Mouse (Mus musculus): ENCODE measurements around the gene Exoc3l4. TPM values are rescaled to one million over a fixed set of nuclear protein-coding genes. Genes with fewer than 3 reads are reported as not detected.

Gene Exoc3l4
- polyA plus RNA-seq, 1 experiment from 2014 or later, result 5.7 TPM

DNA sequence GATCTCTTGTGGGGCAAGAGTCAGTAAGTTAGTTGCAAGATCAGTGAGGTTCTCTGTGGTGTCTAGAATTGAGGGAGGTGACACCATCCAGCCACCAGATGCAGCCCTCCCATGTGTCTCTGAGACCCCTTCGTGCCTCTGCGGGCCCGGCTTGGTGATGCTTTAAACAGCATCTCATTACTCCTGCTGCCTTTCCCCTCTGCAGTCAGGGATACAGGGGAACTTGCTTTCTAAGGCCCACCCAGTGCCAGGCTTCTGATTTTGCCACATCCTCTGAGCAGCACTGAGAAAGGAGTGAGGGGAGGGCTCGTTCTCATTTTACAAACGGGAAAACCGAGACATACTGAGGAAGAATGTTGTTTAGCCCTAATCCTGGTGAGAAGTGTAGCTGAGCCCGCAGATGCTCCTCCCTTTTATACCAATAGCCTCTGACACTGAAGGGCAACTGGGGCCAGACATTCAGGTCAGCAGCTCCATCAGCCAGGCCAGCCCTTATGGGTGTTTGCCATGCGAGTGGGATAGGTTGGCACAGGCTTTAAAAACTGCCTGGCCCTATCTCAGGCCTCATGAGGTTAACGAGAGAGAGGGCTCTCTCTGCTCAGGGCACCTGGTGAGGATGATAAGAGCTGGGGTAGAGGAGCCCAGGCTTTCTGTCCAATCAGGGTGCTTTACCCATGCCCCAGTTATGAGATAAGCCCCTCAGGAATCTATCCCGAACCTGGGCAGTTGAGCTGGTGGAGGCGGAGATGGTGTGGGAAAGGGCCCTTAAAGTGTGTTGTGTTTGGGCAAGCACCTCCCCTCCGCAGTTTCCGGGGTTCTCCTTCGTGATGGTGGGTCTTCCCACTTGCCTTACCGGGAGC, 26.4 kb downstream of the Exoc3l4 start:
- H3K4me2 ChIP-seq (replicated peaks; ENCODE audit: low read depth, low read length), result peak overlapping the region; percentile 65
- H3K9me3 ChIP-seq (ENCODE audit: control insufficient read depth, low read depth, low read length), result no peaks in the 10 kb centered on the region
- WGBS, result 27% methylated on average over 15 of the region's 15 CpGs
- H3K4me1 ChIP-seq (ENCODE audit: control insufficient read depth, insufficient read depth, low read length), result peaks cover 14% of the 10 kb centered on the region; the same call in 1 of the 2 replicates
- H3K27ac ChIP-seq (ENCODE audit: low read length), result no peak overlapping the region
- H3K9ac ChIP-seq (replicated peaks; ENCODE audit: low read depth, low read length), result no peak overlapping the region
- H3K4me3 ChIP-seq (ENCODE audit: low read depth, low read length), result peak overlapping the region; percentile 27
- ATAC-seq (ENCODE audit: insufficient number of reproducible peaks, insufficient read depth, low FRiP score, low read depth), result peak; percentile 81; the same call in 1 of the 2 replicates
- H3K27me3 ChIP-seq (ENCODE audit: control insufficient read depth, insufficient read depth, low read length), result peaks cover 70% of the 10 kb centered on the region
- H3K36me3 ChIP-seq (ENCODE audit: control insufficient read depth, insufficient read depth, low read length), result no peaks in the 10 kb centered on the region

DNA sequence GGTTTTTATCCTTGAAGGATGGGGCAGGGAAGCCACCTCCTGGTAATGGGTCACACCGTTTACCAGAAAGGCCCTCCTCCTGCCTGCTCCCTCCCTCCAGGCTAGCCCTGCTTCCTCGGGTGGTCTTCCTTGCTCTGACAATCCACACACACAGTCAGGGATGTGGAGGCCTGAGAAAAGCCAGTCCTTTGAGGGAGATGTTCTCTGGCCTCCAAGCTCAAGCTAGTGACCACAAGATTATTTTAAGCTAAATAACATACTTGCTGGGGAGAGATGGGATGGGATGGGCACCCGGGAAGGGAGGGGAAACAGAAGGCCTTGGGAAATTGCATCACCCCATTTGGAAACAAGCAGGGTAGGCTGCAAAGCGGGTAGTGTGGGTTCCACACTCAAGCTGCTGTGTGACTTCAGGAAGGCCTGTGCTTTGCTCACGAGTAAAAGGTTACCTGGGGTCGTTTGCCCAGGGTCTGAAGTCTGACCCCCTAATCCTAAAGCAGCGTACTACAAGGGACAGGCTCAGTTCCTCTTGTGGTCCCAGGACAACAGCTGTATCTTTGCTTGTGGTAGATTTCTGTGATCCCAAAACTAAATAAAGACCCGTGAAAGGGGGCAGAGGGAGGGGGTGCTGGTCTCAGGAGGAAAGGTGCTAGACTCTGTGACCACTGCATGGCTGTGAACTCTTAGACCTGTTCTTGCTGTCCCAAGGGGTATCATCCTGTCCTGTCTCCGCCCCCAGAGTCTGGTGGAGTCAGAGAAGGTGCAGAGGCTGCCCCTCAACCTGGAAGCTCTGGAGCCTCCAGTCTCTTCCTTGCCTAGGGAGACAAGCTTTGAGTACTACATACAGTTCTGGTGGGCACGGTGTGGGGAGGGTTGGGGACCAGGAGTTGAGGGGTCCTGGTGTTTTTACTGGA, 27.4 kb downstream of the Exoc3l4 start:
- peaks cover 78% of the 10 kb centered on the region for H3K27me3 ChIP-seq (ENCODE audit: control insufficient read depth, insufficient read depth, low read length)
- H3K9me3 ChIP-seq (ENCODE audit: control insufficient read depth, low read depth, low read length), result no peaks in the 10 kb centered on the region
- H3K4me2 ChIP-seq (replicated peaks; ENCODE audit: low read depth, low read length), result no peak overlapping the region
- peaks cover 22% of the 10 kb centered on the region; the same call in 1 of the 2 replicates for H3K4me1 ChIP-seq (ENCODE audit: control insufficient read depth, insufficient read depth, low read length)
- H3K27ac ChIP-seq (ENCODE audit: low read length), result no peak overlapping the region
- no peak overlapping the region for H3K9ac ChIP-seq (replicated peaks; ENCODE audit: low read depth, low read length)
- no peak overlapping the region for H3K4me3 ChIP-seq (ENCODE audit: low read depth, low read length)
- no peak for ATAC-seq (ENCODE audit: insufficient number of reproducible peaks, insufficient read depth, low FRiP score, low read depth)
- H3K36me3 ChIP-seq (ENCODE audit: control insufficient read depth, insufficient read depth, low read length), result no peaks in the 10 kb centered on the region
- WGBS, result 43% methylated on average over 10 of the region's 10 CpGs

DNA sequence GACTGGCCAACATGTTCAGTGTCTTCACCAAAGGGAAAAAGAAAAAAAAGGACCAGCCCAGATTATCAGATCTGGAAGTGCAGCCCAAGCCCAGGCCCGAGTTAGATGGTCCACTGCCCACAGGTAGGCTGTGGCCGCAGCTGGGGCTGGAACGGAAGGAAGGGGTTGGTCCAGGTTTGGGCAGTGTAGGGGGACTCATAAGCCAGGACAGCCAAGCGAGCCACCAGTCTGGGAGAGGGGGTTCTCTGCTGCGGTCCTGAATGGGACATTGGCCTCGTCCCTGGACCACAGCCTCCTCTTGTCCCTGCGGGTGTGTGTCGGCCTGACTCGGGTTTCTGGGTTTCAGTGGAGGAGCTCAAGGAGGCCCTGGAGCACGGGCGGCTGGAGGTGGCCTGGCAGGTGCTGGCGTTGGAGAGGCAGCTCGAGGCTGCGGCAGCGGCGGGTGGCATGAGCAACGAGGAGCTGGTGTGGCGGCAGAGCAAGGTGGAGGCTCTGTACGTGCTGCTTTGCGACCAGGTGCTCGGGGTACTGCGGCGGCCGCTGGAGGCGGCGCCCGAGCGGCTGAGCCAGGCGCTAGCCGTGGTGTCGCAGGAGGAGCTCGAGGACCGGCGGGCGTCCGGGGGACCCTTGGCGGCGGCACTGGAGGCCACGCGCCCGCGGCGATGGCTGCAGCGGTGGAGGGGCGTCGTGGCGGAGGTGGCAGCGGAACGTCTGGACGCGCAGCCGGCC, 28.5 kb downstream of the Exoc3l4 start:
- Histone ChIP-seq H3K4me1 (ENCODE audit: control insufficient read depth, insufficient read depth, low read length) (peaks cover 28% of the 10 kb centered on the region; the same call in 1 of the 2 replicates), H3K9me3 (ENCODE audit: control insufficient read depth, low read depth, low read length) (no peaks in the 10 kb centered on the region), H3K27me3 (ENCODE audit: control insufficient read depth, insufficient read depth, low read length) (peaks cover 78% of the 10 kb centered on the region), H3K27ac (ENCODE audit: low read length) (no peak overlapping the region), H3K36me3 (ENCODE audit: control insufficient read depth, insufficient read depth, low read length) (no peaks in the 10 kb centered on the region), H3K9ac (replicated peaks; ENCODE audit: low read depth, low read length) (no peak overlapping the region), H3K4me3 (ENCODE audit: low read depth, low read length) (peak overlapping the region; percentile 20), H3K4me2 (replicated peaks; ENCODE audit: low read depth, low read length) (peak overlapping the region; percentile 38)
- 8% methylated on average over 51 of the region's 52 CpGs for WGBS
- ATAC-seq (ENCODE audit: insufficient number of reproducible peaks, insufficient read depth, low FRiP score, low read depth), result no peak

DNA sequence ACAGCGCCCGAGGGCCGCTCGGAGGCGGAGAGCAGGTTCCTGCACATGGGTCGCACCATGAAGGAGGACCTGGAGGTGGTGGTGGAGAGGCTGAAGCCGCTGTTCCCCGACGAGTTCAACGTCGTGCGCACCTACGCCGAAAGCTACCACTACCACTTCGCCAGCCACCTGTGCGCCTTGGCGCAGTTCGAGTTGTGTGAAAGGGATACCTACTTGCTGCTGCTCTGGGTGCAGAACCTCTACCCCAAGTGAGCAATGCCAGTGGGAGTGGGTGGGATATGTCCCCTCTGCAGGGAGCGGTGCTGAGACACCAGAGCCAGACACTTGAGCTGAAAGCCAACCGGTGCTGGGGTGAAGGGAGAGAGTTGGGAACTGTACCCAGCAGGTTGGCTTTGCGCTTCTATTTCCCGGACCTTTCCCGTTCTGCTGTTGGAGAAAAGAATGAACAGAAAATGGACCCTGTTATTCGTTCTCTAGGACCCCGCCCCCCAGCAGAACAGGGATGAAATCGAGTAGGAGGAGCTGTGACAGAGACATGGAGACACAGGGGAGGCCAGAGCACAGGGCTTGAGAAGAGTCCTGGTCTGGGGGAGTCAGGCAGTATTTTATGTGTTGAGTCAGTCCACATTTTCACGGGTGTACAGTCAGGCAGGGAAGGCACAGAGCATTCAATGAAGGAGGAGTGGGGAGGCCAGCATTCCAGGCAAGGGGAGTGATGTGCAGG, 29.2 kb downstream of the Exoc3l4 start:
- Histone ChIP-seq H3K4me1 (ENCODE audit: control insufficient read depth, insufficient read depth, low read length) (peaks cover 28% of the 10 kb centered on the region; the same call in 1 of the 2 replicates), H3K9ac (replicated peaks; ENCODE audit: low read depth, low read length) (no peak overlapping the region)
- no peak for ATAC-seq (ENCODE audit: insufficient number of reproducible peaks, insufficient read depth, low FRiP score, low read depth)

DNA sequence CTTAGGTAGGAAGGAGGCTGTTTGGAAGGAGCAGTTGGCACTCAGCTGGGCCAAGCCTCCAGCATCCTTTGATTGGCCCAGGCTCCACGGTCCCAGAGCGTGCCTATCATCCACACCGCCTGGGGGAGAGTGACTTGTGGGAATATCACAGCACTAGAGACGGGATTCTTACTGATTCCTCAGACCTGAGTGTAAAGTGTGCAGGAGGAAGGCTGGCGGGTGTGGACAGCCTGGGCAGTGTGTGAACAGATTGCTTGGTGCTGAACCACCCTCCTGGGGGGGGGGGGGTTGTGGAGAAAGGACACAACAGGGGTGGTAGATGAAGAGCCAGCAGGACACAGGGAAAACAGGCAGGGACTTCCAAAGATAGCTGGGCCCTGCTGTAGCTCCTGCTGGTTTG, 29.9 kb downstream of the Exoc3l4 start:
- H3K27ac ChIP-seq (ENCODE audit: low read length), result no peak overlapping the region
- no peak overlapping the region for H3K4me2 ChIP-seq (replicated peaks; ENCODE audit: low read depth, low read length)
- no peak for ATAC-seq (ENCODE audit: insufficient number of reproducible peaks, insufficient read depth, low FRiP score, low read depth)
- H3K9ac ChIP-seq (replicated peaks; ENCODE audit: low read depth, low read length), result no peak overlapping the region
- no peaks in the 10 kb centered on the region for H3K9me3 ChIP-seq (ENCODE audit: control insufficient read depth, low read depth, low read length)
- H3K27me3 ChIP-seq (ENCODE audit: control insufficient read depth, insufficient read depth, low read length), result peaks cover 74% of the 10 kb centered on the region
- no peaks in the 10 kb centered on the region for H3K36me3 ChIP-seq (ENCODE audit: control insufficient read depth, insufficient read depth, low read length)
- WGBS, result 47% methylated on average over 5 of the region's 5 CpGs
- H3K4me1 ChIP-seq (ENCODE audit: control insufficient read depth, insufficient read depth, low read length), result peaks cover 28% of the 10 kb centered on the region; the same call in 1 of the 2 replicates
- no peak overlapping the region for H3K4me3 ChIP-seq (ENCODE audit: low read depth, low read length)

More for the DNA sequence above, 29.2 kb downstream of the Exoc3l4 start:
- peak overlapping the region; percentile 38 for H3K4me2 ChIP-seq (replicated peaks; ENCODE audit: low read depth, low read length)
- no peaks in the 10 kb centered on the region for H3K36me3 ChIP-seq (ENCODE audit: control insufficient read depth, insufficient read depth, low read length)
- peaks cover 75% of the 10 kb centered on the region for H3K27me3 ChIP-seq (ENCODE audit: control insufficient read depth, insufficient read depth, low read length)
- H3K27ac ChIP-seq (ENCODE audit: low read length), result no peak overlapping the region
- no peaks in the 10 kb centered on the region for H3K9me3 ChIP-seq (ENCODE audit: control insufficient read depth, low read depth, low read length)
- peak overlapping the region; percentile 20 for H3K4me3 ChIP-seq (ENCODE audit: low read depth, low read length)
- WGBS, result 13% methylated on average over 27 of the region's 27 CpGs

DNA sequence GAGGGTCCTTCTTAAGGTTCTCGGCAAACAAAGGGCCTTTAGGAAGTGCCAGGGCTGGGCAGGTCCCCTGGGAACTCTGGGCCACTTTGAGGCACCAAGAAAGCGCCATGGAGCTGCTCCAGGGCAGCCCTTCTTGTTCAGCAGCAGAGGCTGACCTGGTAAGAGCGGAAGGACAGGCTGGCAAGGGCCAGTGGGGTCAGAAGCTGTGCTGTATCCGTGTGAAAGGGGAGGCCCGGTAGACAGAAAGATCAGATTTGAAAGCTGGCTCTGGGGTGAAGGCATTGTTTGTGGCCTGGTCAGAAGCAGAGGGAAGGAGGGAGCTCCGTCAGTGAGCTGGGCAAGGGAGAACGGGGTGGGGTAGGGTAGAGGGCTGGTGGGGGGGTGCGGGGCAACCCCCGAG, 30.5 kb downstream of the Exoc3l4 start:
- 30% methylated on average over 9 of the region's 9 CpGs for WGBS
- no peak overlapping the region for H3K4me2 ChIP-seq (replicated peaks; ENCODE audit: low read depth, low read length)
- H3K9ac ChIP-seq (replicated peaks; ENCODE audit: low read depth, low read length), result no peak overlapping the region
- no peaks in the 10 kb centered on the region for H3K36me3 ChIP-seq (ENCODE audit: control insufficient read depth, insufficient read depth, low read length)
- H3K27ac ChIP-seq (ENCODE audit: low read length), result no peak overlapping the region
- no peaks in the 10 kb centered on the region for H3K9me3 ChIP-seq (ENCODE audit: control insufficient read depth, low read depth, low read length)
- peaks cover 28% of the 10 kb centered on the region; the same call in 1 of the 2 replicates for H3K4me1 ChIP-seq (ENCODE audit: control insufficient read depth, insufficient read depth, low read length)
- ATAC-seq (ENCODE audit: insufficient number of reproducible peaks, insufficient read depth, low FRiP score, low read depth), result no peak
- H3K4me3 ChIP-seq (ENCODE audit: low read depth, low read length), result no peak overlapping the region
- peaks cover 70% of the 10 kb centered on the region for H3K27me3 ChIP-seq (ENCODE audit: control insufficient read depth, insufficient read depth, low read length)

DNA sequence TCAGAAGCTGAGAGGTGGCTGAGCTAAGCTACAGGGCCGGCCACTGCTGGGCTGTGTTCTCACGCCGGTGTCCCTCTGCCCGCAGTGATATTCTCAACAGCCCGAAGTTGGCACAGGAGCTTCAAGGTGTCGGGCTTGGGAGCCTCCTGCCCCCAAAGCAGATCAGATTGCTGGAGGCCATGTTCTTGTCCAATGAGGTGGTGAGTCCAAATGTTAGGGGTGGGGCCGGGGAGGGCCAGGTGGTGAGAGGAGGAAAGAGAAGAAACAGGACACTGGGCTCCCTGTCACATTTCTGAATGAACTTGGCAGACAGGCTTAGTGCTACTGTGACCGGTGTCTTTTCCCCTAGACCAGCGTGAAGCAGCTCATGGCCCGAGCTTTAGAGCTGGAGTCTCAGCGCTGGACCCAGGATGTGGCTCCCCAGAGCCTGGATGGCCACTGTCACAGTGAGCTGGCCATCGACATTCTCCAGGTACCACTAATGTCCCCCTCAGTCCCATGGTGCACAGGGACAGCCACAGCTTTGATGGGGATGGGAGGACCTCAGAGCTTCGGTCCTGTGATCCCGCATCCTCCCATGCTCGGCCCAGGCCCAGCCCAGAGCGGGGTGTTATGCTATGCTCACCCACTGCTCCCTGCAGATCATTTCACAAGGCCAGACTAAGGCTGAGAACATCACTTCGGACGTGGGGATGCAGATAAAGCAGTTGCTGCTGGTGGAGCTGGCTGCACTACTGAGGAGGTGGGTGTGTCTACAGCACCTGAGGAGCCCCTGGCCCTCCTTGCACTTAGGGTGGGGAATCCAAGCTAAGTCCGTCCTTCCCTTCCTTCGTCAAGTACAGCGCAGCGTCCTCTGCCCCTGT, 31.3 kb downstream of the Exoc3l4 start:
- no peaks in the 10 kb centered on the region for H3K36me3 ChIP-seq (ENCODE audit: control insufficient read depth, insufficient read depth, low read length)

More for the DNA sequence above, 31.3 kb downstream of the Exoc3l4 start:
- H3K27ac ChIP-seq (ENCODE audit: low read length), result no peak overlapping the region
- H3K27me3 ChIP-seq (ENCODE audit: control insufficient read depth, insufficient read depth, low read length), result peaks cover 62% of the 10 kb centered on the region
- H3K9ac ChIP-seq (replicated peaks; ENCODE audit: low read depth, low read length), result no peak overlapping the region
- no peak overlapping the region for H3K4me2 ChIP-seq (replicated peaks; ENCODE audit: low read depth, low read length)
- no peak overlapping the region for H3K4me3 ChIP-seq (ENCODE audit: low read depth, low read length)
- 33% methylated on average over 22 of the region's 22 CpGs for WGBS
- peaks cover 25% of the 10 kb centered on the region; the same call in 1 of the 2 replicates for H3K4me1 ChIP-seq (ENCODE audit: control insufficient read depth, insufficient read depth, low read length)
- H3K9me3 ChIP-seq (ENCODE audit: control insufficient read depth, low read depth, low read length), result no peaks in the 10 kb centered on the region
- no peak for ATAC-seq (ENCODE audit: insufficient number of reproducible peaks, insufficient read depth, low FRiP score, low read depth)

Measured in stomach, embryonic 14.5 days (tissue).